Mouse (Mus musculus) spleen, embryonic (tissue): ENCODE results near the gene Pip4k2a.

Experiments
- CTCF ChIA-PET: fragments of 350-600 bp; sonication (Branson Sonifier 250); formaldehyde crosslinking; loops from one replicate; lab custom pipeline; 2022; lab: Charles Lee

Gene Pip4k2a

DNA sequence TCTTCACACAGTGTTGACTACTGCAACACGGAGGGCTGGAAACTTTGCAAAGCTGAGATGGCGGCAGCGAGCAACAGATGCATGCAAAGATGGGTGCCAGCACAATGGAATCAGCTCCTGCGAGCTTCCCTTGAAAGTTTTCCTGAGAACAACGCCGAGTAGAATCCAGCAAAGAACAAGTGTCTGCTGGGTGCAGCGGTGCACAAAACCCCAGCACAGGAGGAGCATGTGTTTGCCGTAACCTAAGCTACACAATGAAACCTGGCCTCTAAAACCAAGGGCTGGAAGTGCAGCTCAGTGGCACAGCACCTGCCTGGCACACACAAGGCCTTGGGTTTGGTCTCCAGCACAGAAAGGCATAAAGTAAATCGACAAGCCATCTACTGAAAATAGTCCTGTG lies 39.9 kb downstream of the Pip4k2a start:
- CTCF ChIA-PET = interaction anchor here (0.6 to 1.2 kb wide), 2 partner anchors 9 to 39 kb away, joined by 4 to 10 read pairs; no protein-coding TSS in a partner anchor

DNA sequence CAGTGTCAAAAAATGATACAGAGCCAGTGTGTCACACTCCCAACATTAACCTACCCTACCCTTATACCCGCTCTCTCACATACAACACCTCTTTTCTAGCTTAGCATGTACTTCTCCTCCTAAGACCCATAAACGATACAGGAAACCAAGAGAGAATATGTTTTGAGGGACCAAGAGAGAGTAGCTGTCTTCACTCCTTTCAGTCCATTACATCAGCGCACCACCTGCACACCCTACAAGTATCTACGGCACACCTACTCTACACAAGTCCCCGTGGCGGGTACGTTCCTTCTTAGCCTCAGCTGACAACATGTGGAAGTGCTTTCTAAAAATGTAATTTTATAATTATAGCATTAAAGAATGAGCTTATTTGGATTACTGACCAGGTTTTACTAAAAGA lies 40.5 kb downstream of the Pip4k2a start:
- CTCF ChIA-PET = interaction anchor here (0.6 to 1.2 kb wide), 2 partner anchors 10 to 38 kb away, joined by 4 to 10 read pairs; no protein-coding TSS in a partner anchor

DNA sequence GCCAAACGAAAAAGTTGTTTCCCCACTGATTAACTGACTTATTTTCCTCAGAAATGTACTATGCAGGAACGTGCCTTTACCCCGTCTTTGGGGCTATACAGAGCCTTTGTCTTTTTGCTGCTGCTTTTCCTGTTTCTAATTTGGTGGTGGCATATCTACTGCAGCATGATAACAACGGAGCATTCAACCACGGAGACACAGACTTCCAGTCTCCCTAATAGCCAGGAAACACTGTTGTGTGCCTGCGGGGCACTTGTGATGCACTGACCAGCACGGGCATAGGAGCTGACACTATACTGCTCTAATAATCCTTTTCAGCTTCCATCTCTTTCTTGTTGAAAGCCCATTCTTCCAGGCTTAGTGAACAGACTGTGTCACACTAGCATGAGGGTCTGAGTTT lies 41.0 kb downstream of the Pip4k2a start:
- CTCF ChIA-PET = interaction anchor here (1.2 kb wide), 1 partner anchor 10 kb away, joined by 4 read pairs; no protein-coding TSS in a partner anchor

DNA sequence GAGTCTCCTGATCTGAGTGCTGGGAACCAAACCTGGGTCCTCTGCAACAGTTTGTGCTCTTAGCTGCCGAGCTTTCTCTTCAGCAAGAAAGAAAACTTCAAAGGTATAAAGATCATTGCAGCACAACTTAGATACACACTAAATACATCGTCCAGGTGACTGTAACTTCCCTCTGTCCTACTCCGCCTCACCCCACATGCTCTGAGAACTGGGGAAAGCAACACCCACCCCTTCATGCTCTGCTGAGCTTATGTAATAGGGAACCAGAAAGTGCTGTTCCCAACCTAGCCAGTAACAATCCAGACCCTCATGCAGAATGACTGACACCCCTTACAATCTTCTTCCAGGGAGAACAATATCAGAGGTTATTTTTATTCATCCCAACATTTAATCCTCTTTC lies 41.5 kb downstream of the Pip4k2a start:
- CTCF ChIA-PET = interaction anchor here (0.6 kb wide), 1 partner anchor 100 kb away, joined by 5 read pairs; no protein-coding TSS in a partner anchor

DNA sequence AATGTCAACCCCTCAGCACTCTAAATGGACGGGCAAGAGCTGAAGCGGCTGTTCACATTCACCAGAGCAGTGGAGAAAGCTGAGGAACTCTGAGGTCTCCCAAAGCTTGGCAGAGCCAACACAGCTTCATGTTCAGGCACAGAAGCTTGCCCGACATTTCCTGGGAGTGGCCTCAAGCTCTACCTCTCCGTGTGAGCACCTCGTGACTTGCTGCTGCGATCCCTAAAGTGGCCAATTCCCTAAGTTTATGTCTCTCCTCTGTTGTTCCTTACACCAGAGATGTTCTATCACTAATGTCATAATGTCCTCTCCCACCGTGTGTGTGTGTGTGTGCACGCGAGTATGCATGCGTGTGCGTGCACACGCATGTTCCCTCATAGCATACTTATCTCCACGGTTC lies 42.3 kb downstream of the Pip4k2a start:
- CTCF ChIA-PET = interaction anchor here (0.6 kb wide), 1 partner anchor 190 kb away, joined by 10 read pairs; no protein-coding TSS in a partner anchor

DNA sequence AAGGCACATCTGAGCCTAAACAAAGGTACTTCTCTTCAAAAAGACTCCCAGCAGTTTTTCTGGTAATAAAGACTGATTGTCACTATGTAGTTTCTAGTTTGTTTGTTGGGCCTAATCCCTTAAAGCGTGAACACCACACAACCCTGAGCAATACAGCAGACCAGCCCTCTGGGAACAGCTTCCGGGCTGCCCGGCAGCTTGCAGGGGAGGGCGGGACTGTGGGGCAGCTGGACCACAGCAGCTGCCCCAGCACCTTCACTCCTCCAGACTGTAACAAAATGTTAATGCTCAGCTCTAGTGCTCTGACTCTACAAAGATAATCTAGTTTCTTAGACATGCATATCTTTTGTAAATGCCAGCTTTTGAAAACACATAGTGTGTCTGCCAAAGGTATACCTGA lies 42.9 kb downstream of the Pip4k2a start:
- CTCF ChIA-PET = no interaction called here

DNA sequence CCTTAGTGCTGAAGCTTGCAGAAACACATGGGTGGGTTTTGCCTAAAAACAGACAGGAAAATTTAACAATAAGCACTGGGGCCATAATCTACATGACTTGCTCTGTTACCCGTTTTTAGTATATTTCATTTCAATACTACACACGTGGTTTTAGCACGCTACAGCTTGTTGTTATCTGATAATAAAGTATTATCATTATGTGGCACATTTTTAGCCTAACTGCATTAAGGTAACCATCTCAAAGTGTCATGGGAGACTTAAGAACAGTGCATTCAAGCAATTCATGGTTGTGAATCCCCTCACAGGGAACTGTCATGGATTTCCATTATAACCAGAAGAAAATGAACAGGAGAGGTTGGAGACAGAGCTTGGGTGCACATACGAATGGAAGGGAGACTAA lies 43.5 kb downstream of the Pip4k2a start:
- CTCF ChIA-PET = interaction anchor here (1.2 kb wide), 1 partner anchor 14 kb away, joined by 3 read pairs; no protein-coding TSS in a partner anchor

DNA sequence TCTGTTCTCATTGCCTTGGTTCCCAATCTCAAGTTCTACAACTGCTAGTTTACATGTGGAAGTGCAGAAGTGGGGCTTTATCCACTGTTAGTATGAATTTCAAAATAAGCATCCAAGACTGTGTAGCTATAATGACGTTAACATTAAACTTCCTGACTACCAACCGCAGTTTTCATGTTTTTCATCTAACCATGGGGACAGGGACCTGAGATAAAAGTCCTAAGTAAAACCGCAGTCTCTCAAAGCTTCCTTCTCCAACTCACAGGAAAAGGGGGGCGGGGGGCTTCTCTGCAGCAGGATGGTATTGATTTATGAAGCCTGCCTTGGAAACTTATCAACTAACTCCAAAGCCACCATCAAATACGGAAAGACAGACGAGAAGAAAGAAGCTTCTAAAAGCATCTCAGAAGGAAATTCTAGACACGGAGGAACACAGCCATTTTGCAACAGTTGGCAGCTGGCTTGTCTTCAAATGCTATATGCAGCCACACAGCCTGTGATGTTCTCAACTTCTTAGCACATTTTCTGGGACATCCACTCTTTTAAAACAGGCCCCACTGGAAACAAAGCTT lies 45.7 kb downstream of the Pip4k2a start:
- CTCF ChIA-PET = no interaction called here

DNA sequence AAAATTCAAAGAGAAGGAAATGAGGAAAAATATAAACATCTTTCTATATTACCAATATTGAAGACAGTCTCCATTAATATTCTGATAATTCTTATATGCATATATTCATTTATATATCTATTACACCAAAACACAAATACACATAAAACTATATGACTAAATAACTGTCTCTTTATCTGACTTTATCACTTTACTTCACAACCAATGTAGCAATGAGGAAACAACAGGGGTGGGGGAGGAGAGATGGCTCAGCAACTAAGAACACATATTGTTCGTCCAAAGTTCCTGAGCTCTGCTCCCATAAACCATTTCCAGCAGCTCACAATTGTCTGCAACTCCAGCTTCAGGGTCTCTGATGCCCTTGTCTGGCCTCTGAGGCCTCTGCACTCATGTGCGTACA lies 47.2 kb downstream of the Pip4k2a start:
- CTCF ChIA-PET = no interaction called here

DNA sequence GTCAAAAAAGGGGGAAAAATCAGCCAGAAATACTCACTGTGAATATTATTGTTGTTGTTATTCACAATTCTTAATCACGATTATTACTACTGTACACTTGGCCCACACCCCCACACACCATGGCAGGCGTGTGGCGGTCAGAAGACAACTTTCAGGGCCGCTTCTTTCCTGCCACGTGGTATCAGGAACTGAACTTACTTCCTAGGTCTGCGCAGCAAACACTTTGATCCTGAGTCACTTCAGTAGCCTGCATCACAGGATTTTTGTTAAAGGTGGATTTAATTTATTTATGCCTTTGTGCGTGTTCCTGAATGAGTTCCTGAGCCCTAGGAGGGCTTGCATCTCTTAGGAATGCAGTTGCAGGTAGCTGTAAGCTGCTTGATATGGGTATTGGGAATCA lies 49.2 kb downstream of the Pip4k2a start:
- CTCF ChIA-PET = interaction anchor here (0.7 kb wide), 1 partner anchor 18 kb away, joined by 5 read pairs; no protein-coding TSS in a partner anchor

DNA sequence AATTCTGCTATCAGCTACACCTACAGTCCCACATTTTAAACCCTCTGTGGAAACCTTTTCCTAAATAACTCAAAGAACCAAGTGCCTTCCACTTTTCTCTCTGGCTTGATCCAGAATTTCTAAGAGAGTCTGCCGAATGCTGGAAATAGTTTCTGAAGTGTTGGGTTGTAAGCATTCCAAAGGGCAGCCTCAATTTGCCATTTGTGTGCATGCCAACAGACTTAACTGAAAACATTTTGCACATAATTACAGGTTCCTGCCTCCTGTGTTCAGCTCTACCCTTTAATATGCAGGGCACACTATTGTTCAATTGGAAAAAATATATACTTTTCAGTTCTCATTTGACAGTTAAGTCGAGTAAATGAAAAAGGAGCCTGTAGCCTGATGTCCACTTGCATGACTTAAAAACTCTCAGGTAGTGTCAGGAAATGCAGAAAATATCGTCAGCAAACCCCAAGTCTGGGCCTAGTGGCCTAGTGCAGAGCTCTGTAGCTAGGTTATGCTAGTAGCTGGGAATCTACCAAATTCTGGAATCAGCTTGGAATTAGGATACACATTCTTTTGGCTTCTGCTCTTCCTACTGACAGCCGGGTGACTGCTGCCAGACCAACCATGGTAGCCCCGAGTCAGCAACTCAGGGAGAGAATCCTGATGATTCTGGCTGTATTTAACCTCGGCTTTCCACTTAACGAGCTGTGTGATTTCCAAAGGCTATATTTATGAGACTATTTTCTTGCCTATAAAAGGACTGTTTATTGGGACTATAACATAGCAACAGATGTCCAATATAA lies 50.1 kb downstream of the Pip4k2a start:
- CTCF ChIA-PET = no interaction called here

DNA sequence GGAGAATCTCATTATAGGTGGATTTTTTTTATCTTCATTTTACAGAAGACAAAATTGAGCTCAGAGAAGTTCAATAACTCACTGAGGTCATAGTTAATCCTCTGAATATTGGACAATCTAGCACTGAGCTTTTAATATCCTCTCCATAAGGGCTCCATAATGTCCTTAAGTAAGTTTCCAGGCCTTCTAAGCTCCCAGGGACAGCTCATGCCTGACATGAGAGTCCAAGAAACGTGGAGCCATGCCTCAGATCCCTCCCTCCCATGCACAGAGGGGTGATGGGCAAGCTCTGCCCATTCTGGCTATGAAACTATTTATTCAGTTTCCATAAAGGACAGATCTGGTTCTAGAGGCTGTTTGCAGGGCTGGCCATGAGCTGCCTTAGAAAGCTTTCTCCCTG lies 52.5 kb downstream of the Pip4k2a start:
- CTCF ChIA-PET = no interaction called here

DNA sequence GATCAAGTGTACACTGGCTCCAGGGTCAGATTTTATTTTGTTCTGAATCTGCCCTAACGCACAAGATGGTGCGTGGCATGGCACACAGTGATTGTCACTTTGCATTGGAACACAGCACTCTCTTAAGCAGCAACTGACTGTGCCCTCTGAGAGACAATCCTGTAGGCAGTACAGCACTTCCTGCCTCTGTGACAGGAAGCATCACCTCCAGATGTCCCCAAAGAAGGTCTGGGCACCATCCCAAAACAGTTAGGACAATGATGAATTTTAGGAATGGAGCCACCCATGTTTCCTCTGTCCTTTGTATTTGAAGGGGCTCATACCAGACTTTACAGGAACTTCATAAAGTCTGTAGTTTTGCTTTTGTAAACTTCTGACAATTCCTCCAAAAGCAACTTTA lies 54.0 kb downstream of the Pip4k2a start:
- CTCF ChIA-PET = interaction anchor here (0.6 to 0.9 kb wide), 2 partner anchors 27 to 128 kb away, joined by 3 to 18 read pairs; no protein-coding TSS in a partner anchor

DNA sequence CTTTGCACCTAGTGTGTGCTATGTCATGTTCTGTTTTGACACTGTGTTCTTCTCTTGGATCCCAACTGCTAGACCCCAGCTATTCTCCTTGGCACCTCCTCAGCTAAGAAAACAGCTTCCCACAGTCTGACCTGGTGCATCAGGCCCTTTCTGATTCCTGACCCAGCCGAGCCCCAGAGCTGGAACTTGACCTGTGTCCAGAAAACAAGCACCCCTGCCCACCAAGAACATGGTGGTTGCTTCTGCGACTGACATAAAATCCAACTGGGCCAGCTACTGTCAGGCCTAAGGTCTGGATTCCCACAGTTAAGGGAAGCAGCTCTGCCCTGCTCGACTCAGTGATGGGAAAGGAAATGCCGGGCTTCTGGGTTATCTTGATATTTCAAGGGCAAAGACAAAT lies 54.6 kb downstream of the Pip4k2a start:
- CTCF ChIA-PET = no interaction called here

DNA sequence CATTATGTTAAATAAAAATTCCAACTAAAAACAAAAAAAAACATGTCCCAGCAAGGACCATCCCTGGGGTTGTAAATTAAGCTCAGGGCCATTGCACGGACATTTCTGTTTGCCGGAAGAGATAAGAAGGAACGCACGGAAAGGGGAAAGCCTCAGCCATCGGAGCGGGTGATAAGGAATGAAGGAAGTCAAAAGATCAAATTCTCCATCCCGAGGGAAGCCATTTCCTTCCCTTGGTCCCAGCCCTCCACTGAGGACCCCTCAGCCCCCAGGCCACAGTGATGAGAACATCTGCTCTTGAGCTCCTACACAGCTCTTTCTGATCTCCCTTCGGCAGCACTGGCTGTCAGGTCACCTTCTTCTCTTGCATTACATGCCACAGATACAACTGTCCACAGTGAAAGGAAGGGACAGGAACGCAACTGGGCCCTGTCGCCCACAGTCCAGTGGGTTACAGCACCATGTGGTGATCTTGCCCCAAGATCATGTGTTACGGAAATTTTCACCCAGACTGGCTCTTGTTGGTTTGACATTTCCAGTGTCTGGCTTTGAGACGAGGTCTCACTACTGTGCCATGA lies 57.1 kb downstream of the Pip4k2a start:
- CTCF ChIA-PET = interaction anchor here (1.0 kb wide), 1 partner anchor 13 kb away, joined by 3 read pairs; no protein-coding TSS in a partner anchor

DNA sequence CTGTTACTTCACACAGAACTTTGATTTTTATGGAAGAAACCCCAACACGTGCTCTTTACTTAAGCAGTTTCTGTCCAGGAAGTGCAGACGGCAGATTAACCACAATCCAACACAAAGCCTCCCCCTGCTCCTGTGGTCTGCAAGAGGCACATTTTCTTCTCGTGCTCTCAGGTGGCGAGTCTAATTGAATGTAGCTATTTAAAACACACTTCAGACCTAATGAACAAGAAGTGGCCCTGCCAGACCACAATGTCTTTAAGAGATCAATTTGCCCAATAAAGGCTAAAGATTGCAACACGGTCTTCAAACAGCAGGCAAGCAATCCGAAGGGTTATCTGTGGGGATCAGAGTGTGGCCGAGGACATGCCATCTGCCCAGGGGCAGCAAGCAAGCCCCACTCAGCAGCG lies 59.0 kb downstream of the Pip4k2a start:
- CTCF ChIA-PET = interaction anchor here (0.6 kb wide), 1 partner anchor 435 kb away, joined by 3 read pairs; no protein-coding TSS in a partner anchor

DNA sequence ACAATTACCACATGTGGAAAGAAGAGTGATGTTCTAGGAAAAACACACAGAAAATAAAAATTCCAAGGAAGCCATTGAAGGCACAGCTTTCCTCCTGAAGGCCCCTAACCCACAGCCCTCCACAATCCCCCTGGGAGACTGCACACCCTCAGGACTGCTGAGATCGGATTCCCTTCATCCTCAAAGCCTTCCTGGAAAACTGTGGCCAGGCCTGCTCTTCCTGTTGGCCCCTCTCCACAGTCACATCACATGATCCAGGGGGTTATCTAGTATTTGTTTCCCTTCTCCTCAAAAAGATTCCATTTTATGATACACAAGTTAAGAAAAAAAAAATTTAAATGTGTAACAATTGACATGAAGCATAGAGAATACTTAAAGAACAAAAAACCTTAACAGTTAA lies 59.7 kb downstream of the Pip4k2a start:
- CTCF ChIA-PET = interaction anchor here (1.0 kb wide), 1 partner anchor 48 kb away, joined by 6 read pairs; no protein-coding TSS in a partner anchor

DNA sequence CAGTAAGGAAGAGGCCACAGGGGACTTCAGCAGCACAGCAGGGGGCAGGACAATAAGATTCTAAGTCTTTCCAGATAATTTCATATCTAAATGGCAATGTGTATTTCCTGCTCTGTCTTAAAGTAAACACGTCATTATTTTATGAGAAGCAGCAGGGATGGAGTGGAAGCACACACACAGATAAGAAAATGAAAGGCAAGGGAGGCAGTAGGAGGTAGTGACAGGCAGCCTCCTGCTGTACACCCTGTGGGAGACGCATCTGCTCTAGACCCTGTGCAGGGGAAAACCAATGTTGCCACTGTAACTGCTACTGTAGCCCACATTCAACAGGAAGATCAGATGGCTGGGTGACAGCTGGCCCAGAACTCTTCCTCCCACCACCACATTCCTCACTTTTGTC lies 60.3 kb downstream of the Pip4k2a start:
- CTCF ChIA-PET = interaction anchor here (1.0 kb wide), 1 partner anchor 49 kb away, joined by 6 read pairs; no protein-coding TSS in a partner anchor

DNA sequence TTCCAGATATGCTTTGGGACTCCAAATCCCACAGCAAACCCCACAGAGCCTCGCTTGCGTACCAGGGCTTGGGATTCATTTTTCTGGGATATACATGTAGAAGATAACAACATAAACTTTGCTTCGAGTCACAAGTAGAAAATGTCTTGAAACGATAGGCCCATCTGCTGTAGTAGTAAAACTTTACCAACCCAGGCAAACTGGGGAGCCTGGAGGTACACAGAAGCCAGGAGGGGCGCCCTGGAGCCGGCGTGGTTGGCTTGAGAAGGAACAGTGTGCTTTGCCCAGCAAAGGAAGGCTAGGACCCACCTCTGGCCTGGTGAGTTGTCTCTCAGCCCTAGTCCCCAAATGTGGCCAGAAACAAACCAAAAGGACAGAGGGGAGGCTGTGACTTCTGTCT lies 61.5 kb downstream of the Pip4k2a start:
- CTCF ChIA-PET = no interaction called here

DNA sequence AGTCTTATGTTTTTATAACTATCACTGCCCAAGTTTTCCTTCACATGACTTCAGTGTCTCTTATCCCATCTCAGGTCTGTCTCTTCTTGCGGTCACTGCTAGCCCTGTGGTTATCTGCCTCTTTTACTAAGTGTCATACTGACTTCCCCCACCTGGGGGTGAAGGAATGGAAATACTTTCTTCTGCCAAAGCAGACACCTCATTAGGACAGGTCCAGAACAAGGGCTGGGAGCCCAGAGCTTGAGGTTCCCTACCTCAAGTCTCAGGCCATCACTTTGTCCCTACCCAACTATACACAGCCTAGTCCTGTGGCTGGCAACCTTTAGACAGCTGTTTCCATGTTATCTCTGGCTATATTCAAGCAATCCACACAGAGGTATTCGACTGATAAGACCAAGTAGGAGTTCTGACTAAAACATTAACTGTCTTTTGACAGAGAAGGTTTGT lies 62.3 kb downstream of the Pip4k2a start:
- CTCF ChIA-PET = no interaction called here

DNA sequence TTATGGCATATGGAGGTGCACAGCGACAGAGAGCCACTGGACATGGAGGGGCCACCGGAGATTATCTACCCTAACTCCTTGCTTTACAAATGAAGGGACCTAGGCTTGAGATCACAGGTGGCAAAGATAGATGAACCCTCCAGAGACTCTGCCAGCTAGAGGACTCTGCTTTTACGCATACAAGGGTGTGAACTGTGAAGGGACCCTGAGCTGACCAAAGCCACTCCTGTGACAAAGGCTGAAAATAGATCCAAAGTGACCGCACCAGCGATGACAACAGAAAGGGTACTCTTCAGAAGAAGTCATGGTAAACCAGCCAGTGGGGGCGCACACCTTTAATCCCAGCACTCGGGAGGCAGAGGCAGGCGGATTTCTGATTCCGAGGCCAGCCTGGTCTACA lies 63.8 kb downstream of the Pip4k2a start:
- CTCF ChIA-PET = no interaction called here

DNA sequence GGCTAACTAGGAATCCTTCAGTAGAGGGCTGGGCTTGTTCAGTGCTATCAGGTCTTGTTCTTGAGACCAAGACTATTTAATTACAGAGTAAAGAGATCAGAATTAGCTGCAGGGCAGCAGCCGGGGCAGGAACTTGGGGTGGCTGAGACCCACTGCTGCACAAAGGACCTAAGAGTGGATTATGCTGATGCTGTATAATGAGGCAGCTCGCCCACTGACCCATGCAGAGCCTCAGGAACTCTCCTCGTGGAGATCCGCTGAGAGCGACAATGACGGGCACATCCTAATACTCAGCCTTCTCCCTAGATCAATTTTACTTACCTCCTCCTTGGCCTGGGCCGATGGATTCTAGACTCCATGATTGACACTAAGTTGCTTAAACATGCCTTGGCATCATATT lies 64.5 kb downstream of the Pip4k2a start:
- CTCF ChIA-PET = no interaction called here
